Mouse (Mus musculus) MN1 (cell line): ENCODE measurements around the gene Zkscan6.

Experiments
- DNase-seq: peaks from one replicate; pipeline ENCODE4 v3.0.0-alpha.2; 2016; ENCODE audit warnings: low spot score

Zkscan6 gene

GRCm38 (mm10) chr11:65812088-65812487, 5.1 kb downstream of the Zkscan6 start:
- DNase-seq: no peak

DNA sequence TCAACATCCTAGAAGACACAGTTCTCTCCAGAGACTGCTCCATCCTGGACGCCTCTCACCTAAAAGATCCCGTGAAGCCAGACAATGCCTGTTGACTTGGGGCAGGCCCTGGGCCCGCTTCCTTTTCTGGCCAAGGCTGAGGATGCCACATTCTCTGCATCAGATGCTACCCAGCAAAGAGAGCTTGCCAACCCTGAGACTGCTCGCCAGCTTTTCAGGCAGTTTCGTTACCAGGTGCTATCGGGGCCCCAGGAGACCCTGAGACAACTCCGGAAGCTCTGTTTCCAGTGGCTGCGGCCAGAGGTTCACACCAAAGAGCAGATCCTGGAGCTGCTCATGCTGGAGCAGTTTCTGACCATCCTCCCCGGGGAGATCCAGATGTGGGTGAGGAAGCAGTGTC, 7.4 kb downstream of the Zkscan6 start:
- DNase-seq: no peak

DNA sequence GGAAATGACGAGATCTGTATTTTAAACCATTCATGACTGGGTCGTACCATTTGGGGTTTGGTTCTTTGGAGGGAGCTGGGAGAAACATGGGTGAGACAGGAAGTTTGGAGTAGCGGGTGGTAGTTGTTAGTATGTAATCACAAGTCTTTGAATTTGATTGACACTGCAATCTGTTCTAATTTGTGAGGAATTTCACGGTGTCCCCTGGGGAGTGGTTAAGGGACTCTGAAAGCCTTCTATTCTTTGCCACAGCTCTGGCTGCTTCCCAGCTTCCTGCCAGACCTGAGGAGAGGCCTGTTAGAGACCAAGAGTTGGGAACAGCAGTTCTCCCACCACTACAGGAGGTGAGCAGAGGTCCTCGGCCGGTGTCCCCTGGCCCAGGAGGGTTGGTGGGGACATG, 9.3 kb downstream of the Zkscan6 start:
- no peak for DNase-seq

DNA sequence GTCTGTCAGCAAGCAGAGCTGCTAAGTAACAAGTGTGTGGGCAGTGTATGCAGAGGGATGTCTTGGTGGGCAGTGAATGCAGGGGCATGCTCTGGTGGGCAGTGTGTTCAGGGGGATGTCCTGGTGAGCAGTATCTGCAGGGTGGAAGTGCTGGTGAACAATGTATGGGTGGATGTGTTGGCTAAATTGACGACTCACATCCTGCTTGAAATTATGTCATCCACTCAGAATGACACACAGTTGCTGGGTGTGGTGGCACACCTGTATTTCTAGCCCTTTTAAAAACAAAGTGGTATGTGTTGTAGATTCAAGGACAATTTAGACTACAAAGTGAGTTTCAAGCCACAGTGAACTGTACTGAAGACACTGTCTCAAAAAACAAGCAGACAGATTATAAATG, 11.2 kb downstream of the Zkscan6 start:
- no peak for DNase-seq

GRCm38 (mm10) chr11:65820280-65820679, 13.3 kb downstream of the Zkscan6 start:
- DNase-seq: no peak

DNA sequence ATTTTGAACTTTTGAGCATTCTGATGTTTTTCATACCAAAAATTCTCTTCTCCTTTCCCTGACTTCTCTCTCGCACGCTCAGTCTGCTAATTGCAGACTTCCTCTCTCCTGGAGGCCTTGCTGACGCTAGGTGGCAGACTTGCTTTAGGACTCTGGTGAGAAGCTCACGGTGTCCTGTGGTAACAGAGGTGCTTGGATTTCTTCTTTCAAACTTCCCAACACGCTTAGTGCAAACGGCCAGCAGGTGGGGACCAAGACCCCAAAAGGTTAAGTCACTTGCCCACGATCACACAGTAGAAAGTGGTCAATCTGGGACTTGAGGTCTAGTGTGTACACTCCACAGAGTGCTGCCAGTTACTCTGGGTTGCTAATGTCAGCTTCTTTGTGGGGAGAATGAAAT, 13.9 kb downstream of the Zkscan6 start:
- peak; percentile 36 for DNase-seq

GRCm38 (mm10) chr11:65824556-65824955, 17.6 kb downstream of the Zkscan6 start:
- DNase-seq: no peak

- DNase-seq: peak; percentile 53
Measured at GRCm38 (mm10) chr11:65838999-65839398, 32.0 kb downstream of the Zkscan6 start.

DNA sequence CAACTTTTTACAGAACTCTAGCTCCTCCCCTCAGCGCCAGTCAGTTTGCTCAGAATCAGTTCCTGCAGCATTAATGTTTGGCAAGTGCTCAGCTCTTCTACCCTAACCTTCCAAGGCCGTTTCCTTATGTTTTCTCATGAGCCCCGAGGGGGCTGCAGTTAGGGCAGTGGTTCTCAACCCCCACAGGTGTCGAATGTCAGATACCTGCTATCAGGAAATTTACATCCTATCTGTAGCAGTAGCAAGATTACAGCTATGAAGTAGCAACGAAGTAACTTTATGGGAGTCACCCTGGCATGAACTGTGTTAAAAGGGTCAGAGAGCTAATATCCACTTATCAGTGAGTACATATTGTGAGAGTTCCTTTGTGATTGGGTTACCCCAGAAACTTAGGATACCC, 39.5 kb downstream of the Zkscan6 start:
- no peak for DNase-seq

- DNase-seq: peak; percentile 23
Measured at GRCm38 (mm10) chr11:65852066-65852465, 45.1 kb downstream of the Zkscan6 start.

DNA sequence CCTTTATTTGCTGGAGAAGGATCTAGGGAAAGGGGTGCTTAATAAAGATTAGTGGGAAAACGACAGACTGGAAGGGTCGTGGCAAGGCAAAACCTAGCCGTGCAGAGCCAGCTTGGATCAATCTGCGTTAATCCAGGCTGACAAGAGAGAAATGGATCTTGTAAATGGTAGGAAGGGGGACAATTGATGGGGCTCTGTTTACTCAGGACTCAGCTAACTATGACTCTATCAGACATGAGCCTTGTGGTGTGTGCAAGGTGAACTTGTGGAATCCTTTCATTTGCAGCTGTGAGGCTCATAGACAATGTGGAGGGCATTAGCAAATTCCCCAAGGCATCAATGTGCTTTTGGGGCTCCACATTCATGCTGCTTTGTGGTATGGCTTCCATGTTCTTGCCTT, 54.5 kb downstream of the Zkscan6 start:
- no peak for DNase-seq

DNA sequence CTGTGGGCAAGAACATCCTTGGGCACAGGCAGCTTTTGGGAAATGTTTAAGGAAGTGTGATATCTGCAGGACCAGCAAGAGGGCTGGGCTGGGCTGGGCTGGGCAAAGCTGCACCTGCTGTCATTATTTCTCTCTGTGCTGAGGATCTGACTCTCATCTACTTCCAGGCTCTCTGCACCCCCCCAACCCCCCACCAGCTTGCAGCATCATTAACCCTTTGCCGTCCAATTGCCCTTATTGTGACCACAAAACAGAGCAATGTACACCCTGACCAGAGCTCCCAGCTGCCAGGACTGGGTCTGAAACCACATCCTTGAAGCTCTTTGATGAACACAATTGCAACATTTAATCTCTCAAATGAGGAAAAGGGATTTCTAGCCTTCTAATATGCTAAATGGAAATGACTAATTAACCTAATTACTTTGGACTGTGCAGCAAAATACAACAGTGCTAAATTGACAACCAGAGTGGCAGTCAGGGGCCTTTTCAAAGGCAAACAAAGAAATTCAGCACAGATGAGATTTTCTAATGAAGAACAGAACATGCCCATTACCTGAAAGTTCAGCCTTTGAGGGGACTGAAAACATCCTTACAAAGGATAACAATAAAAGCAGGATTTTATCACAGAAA, 70.3 kb downstream of the Zkscan6 start:
- DNase-seq: no peak
